Mouse (Mus musculus): ENCODE measurements around the gene Tpm1.

DNA sequence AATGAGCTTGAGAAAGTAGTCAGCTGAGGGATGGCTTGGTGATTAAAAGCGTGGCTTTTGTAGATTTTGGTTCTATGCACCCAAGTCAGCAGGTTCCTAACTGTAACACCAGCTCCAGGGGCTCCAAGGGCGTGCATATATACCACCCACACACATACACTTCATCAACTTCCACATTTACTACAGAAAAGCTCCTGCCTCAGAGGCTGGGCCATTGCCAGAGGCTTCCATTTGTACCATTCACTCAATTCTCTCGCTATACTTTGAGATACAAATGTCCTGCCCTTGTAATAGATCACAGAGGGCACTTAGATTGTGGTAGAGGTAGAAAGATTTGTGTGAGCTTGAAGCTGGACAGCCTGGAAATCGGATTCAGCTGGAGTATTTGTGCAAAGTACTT lies 47.7 kb downstream of the Tpm1 start:
- TF ChIP-seq CTCF (IDR thresholded peaks at IDR 0.05; ENCODE audit: low read depth) (no peak), EP300 (IDR thresholded peaks at IDR 0.05; ENCODE audit: low read depth) (no peak)

All from liver, postnatal 0 days (tissue).